Mouse (Mus musculus) kidney, postnatal 25 days (tissue): Measurements from ENCODE around the gene Rcn2.

Source experiments
- DNase-seq, 2 experiments: peaks; one replicate each; pipeline ENCODE4 v3.0.0; 2021; ENCODE audit warnings: mixed read lengths in 2 of 2

Rcn2 gene

DNA sequence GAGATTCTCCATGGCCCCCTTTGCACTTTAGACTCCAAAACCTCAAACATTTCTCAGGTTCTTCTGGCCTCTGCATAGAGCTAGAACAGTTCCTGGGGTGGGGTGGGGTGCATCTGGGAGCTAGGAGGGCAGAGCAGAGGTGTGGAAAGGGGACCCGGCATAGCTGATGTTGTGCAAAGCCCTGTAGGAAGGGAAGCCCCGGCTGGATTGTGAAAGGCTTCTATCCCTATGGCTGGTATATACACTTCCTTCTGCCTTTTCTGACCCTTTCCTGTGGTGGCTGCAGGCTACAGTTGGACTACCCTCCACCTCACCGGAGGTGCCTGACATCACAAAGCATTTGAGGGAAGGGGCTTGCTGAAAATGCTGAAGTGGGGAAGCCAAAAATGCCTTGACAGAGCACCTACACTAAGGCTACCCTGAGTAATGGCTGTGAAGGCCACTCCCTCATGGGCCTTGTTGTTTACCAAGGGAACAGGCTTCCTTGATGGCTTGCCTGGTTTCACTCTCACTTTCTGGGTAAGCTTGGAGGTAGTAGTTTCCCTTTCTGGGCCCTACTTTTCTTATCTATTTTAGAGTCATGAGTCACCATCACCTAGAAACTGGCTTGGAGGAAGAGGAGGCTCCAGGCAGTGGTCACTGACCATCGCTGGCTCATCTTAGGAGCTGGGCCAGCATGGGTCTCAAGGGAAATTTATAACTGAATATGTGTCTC is 56.1 kb downstream of the Rcn2 start:
- DNase-seq: no peak

DNA sequence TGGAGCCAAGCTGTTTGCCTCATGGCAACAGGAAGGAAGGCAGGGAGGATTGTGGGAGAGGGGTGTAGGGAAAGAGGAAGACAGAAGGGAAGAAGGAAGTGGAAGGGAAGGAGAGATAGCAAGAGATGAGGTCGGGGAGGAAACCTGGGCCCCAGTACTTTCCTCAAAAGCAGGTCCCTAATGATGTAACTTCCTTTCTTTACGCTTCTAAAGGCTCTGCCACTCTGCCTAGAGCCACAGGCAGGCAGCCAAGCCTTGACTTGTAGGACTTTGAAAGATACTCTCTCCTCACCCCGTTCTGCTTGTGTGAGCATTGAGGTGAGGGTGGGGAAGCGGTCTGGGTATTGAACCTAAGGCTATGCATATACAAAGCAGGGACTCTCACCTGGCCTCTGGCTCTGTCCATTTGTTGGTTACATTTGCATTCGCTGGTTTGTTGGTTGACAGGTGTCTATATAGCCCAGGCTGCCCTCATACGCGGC is 58.4 kb downstream of the Rcn2 start:
- no peak for DNase-seq

GRCm38 (mm10) chr9:56101022-56101421 is 59.4 kb downstream of the Rcn2 start:
- no peak for DNase-seq

GRCm38 (mm10) chr9:56104921-56105320 is 63.3 kb downstream of the Rcn2 start:
- DNase-seq: no peak

- DNase-seq: no peak
Measured at GRCm38 (mm10) chr9:56106274-56107072, 64.8 kb downstream of the Rcn2 start.

GRCm38 (mm10) chr9:56107527-56107926 is 65.9 kb downstream of the Rcn2 start:
- no peak for DNase-seq

DNA sequence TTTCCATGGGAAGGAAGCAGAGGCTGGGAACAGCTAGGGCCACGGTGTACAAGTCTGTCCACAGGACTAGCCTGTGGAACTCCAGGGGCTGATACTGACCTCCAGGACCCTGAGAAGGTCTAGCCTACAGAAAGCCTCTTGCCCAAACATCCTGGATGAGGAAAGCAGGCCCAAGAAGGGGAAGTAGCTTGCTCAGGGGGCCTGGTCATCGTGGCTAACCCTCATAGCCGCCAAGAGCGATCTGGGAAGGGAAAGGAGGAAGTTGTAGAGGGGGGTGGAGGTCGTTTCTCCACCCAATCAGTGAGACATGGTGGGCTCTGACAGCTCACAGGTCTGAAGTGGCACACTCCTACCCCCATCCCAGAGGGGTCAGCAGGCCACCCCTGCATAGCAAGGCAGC is 66.5 kb downstream of the Rcn2 start:
- DNase-seq: no peak
